Mouse (Mus musculus) midbrain, embryonic 16.5 days (tissue): ENCODE data around the gene D630003M21Rik. TPM values are rescaled to one million over a fixed set of nuclear protein-coding genes. Genes with fewer than 3 reads are reported as not detected.

Experiments
- ATAC-seq: fragments of 200-750 bp; cut with Nextera tagmentation; 2 replicates; pipeline ENCODE4 v1.8.0; 2017; ENCODE audit warnings: moderate TSS enrichment
- H3K27ac ChIP-seq: fragments of 300-500 bp; sonication (generic); 2 replicates; pipeline ENCODE4 v1.5.1; 2014; ENCODE audit warnings: mild to moderate bottlenecking, low read length, mixed read lengths
- H3K27me3 ChIP-seq: fragments of 300-500 bp; sonication (generic); 2 replicates; pipeline ENCODE4 v1.6.1; 2014; ENCODE audit warnings: low read depth, low read length, mixed read lengths; ENCODE audit not compliant: control insufficient read depth, insufficient read depth
- H3K36me3 ChIP-seq: fragments of 300-500 bp; sonication (generic); 2 replicates; pipeline ENCODE4 v1.6.1; 2014; ENCODE audit warnings: mild to moderate bottlenecking, low read length, moderate library complexity, mixed read lengths; ENCODE audit not compliant: control insufficient read depth, insufficient read depth
- H3K4me1 ChIP-seq: fragments of 300-500 bp; sonication (generic); 2 replicates; pipeline ENCODE4 v1.6.1; 2014; ENCODE audit warnings: mild to moderate bottlenecking, low read length, mixed read lengths; ENCODE audit not compliant: control insufficient read depth, insufficient read depth
- H3K4me2 ChIP-seq: fragments of 300-500 bp; sonication (generic); 2 replicates; pipeline ENCODE4 v1.6.1; 2014; ENCODE audit warnings: mild to moderate bottlenecking, low read length, mixed read lengths
- H3K4me3 ChIP-seq: fragments of 300-500 bp; sonication (generic); 2 replicates; pipeline ENCODE4 v1.5.1; 2014; ENCODE audit warnings: low read depth, mild to moderate bottlenecking, low read length, moderate library complexity, mixed read lengths
- H3K9ac ChIP-seq: fragments of 300-500 bp; sonication (generic); 2 replicates; pipeline ENCODE4 v1.6.1; 2014; ENCODE audit warnings: low read depth, low read length, mixed read lengths
- H3K9me3 ChIP-seq: fragments of 300-500 bp; sonication (generic); replicated peaks from 2 replicates; pipeline ENCODE4 v1.6.1; 2014; ENCODE audit warnings: mild to moderate bottlenecking, low read length, mixed read lengths; ENCODE audit not compliant: control insufficient read depth, poor library complexity, severe bottlenecking
- WGBS: fragments of 180-500 bp; shearing (Covaris S2); extraction: QIAGEN DNeasy Blood & Tissue Kit; methylation state at CpG from one replicate; pipeline ENCODE4 v1.1.7; 2014; 5-methylcytosine and 5-hydroxymethylcytosine counted together
- polyA plus RNA-seq: library from polyadenylated mRNA; unstranded; fragments of >200 nt; fragmentation: Nextera tagmentation; extraction: Ambion mirVana; gene quantifications from 2 replicates; pipeline ENCODE4 v1.2.1, GENCODE M21; 2015

Gene D630003M21Rik
- polyA plus RNA-seq = 1.7 and 1.8 TPM in 2 replicates

GRCm38 (mm10) chr2:158228670-158229502, at the start of gene D630003M21Rik:
Gene D630003M21Rik, minus strand, starts transcription at chr2:158229222.
- Histone ChIP-seq H3K27me3 (no peaks in the 10 kb centered on the region), H3K9me3 (no peaks in the 10 kb centered on the region), H3K27ac (peak within 1 kb of the TSS; percentile 11; the same call in 1 of the 2 replicates), H3K9ac (peak within 1 kb of the TSS; percentile 59), H3K4me2 (peak within 1 kb of the TSS; percentile 83), H3K4me3 (peak within 1 kb of the TSS; percentile 45), H3K4me1 (peaks cover 12% of the 10 kb centered on the region), H3K36me3 (no peaks in the 10 kb centered on the region)
- WGBS = under 1% methylated on average over 36 of the region's 55 CpGs
- ATAC-seq = peak; percentile 76

GRCm38 (mm10) chr2:158276878-158277277, 47.9 kb upstream of the D630003M21Rik start:
- Histone ChIP-seq H3K27ac (no peak overlapping the region), H3K4me3 (no peak overlapping the region), H3K27me3 (no peaks in the 10 kb centered on the region), H3K9ac (no peak overlapping the region), H3K36me3 (no peaks in the 10 kb centered on the region), H3K4me2 (no peak overlapping the region), H3K4me1 (no peaks in the 10 kb centered on the region), H3K9me3 (no peaks in the 10 kb centered on the region)
- WGBS = 80% methylated on average over 4 of the region's 4 CpGs
- ATAC-seq = no peak

GRCm38 (mm10) chr2:158276451-158276850, 47.4 kb upstream of the D630003M21Rik start:
- no peak for ATAC-seq

GRCm38 (mm10) chr2:158275811-158276210, 46.8 kb upstream of the D630003M21Rik start:
- no peak overlapping the region for H3K9ac ChIP-seq
- H3K27me3 ChIP-seq = no peaks in the 10 kb centered on the region
- H3K27ac ChIP-seq = no peak overlapping the region
- ATAC-seq = no peak
- no peak overlapping the region for H3K4me3 ChIP-seq
- H3K4me1 ChIP-seq = no peaks in the 10 kb centered on the region
- no peaks in the 10 kb centered on the region for H3K9me3 ChIP-seq
- 76% methylated on average over 4 of the region's 4 CpGs for WGBS
- no peaks in the 10 kb centered on the region for H3K36me3 ChIP-seq
- no peak overlapping the region for H3K4me2 ChIP-seq

More at GRCm38 (mm10) chr2:158276451-158276850, 47.4 kb upstream of the D630003M21Rik start:
- H3K4me1 ChIP-seq = no peaks in the 10 kb centered on the region
- 78% methylated on average over 6 of the region's 6 CpGs for WGBS
- no peaks in the 10 kb centered on the region for H3K9me3 ChIP-seq
- H3K4me2 ChIP-seq = no peak overlapping the region
- no peaks in the 10 kb centered on the region for H3K27me3 ChIP-seq
- H3K4me3 ChIP-seq = no peak overlapping the region
- no peaks in the 10 kb centered on the region for H3K36me3 ChIP-seq
- no peak overlapping the region for H3K9ac ChIP-seq
- no peak overlapping the region for H3K27ac ChIP-seq

GRCm38 (mm10) chr2:158275349-158275748, 46.3 kb upstream of the D630003M21Rik start:
- no peaks in the 10 kb centered on the region for H3K9me3 ChIP-seq
- no peaks in the 10 kb centered on the region for H3K4me1 ChIP-seq
- H3K4me2 ChIP-seq = no peak overlapping the region
- WGBS = 97% methylated on average over 3 of the region's 3 CpGs
- no peaks in the 10 kb centered on the region for H3K36me3 ChIP-seq
- ATAC-seq = no peak
- no peak overlapping the region for H3K9ac ChIP-seq
- no peaks in the 10 kb centered on the region for H3K27me3 ChIP-seq
- no peak overlapping the region for H3K27ac ChIP-seq
- H3K4me3 ChIP-seq = no peak overlapping the region

- WGBS = 17% methylated on average over 2 of the region's 2 CpGs
- Histone ChIP-seq H3K27me3 (no peaks in the 10 kb centered on the region), H3K4me1 (no peaks in the 10 kb centered on the region), H3K4me2 (no peak overlapping the region), H3K4me3 (no peak overlapping the region), H3K36me3 (no peaks in the 10 kb centered on the region), H3K9me3 (no peaks in the 10 kb centered on the region), H3K9ac (no peak overlapping the region), H3K27ac (no peak overlapping the region)
- no peak for ATAC-seq
These were observed 44.6 kb upstream of the D630003M21Rik start for GRCm38 (mm10) chr2:158273646-158274045.

- no peaks in the 10 kb centered on the region for H3K36me3 ChIP-seq
- H3K4me1 ChIP-seq = no peaks in the 10 kb centered on the region
- 77% methylated on average over 8 of the region's 8 CpGs for WGBS
- H3K27ac ChIP-seq = no peak overlapping the region
- H3K27me3 ChIP-seq = no peaks in the 10 kb centered on the region
- no peak for ATAC-seq
- no peak overlapping the region for H3K9ac ChIP-seq
- H3K9me3 ChIP-seq = no peaks in the 10 kb centered on the region
- H3K4me2 ChIP-seq = no peak overlapping the region
- no peak overlapping the region for H3K4me3 ChIP-seq
These were observed 41.0 kb upstream of the D630003M21Rik start for GRCm38 (mm10) chr2:158270017-158270416.

GRCm38 (mm10) chr2:158264877-158265276, 35.9 kb upstream of the D630003M21Rik start:
- Histone ChIP-seq H3K36me3 (no peaks in the 10 kb centered on the region), H3K4me2 (no peak overlapping the region), H3K9ac (no peak overlapping the region), H3K27me3 (no peaks in the 10 kb centered on the region), H3K27ac (no peak overlapping the region), H3K4me1 (no peaks in the 10 kb centered on the region), H3K9me3 (no peaks in the 10 kb centered on the region), H3K4me3 (no peak overlapping the region)
- 84% methylated on average over 3 of the region's 3 CpGs for WGBS
- no peak for ATAC-seq

GRCm38 (mm10) chr2:158259498-158259897, 30.5 kb upstream of the D630003M21Rik start:
- ATAC-seq = no peak
- 80% methylated on average over 8 of the region's 8 CpGs for WGBS
- Histone ChIP-seq H3K36me3 (no peaks in the 10 kb centered on the region), H3K4me2 (no peak overlapping the region), H3K4me1 (no peaks in the 10 kb centered on the region), H3K4me3 (no peak overlapping the region), H3K9ac (no peak overlapping the region), H3K27me3 (no peaks in the 10 kb centered on the region), H3K27ac (no peak overlapping the region), H3K9me3 (no peaks in the 10 kb centered on the region)
